Mouse (Mus musculus) CH12.LX (cell line): ENCODE measurements around the gene Ppp1r16b. TPM values are rescaled to one million over a fixed set of nuclear protein-coding genes. Genes with fewer than 3 reads are reported as not detected.

Experiments
- DNase-seq: peaks from one replicate; pipeline ENCODE4 v3.0.0-alpha.2; 2013; ENCODE audit errors: extremely low read depth
- H3K27ac ChIP-seq: 2 replicates; pipeline ENCODE4 v1.5.1; 2012; ENCODE audit warnings: low read depth, mild to moderate bottlenecking, control low read depth, moderate library complexity; ENCODE audit not compliant: insufficient read depth
- H3K27me3 ChIP-seq: replicated peaks from 2 replicates; pipeline ENCODE3; 2012; ENCODE audit warnings: inconsistent platforms
- H3K36me3 ChIP-seq, 2 experiments: replicated peaks in 1 of 2; 2 replicates each; pipeline versions ENCODE3 to v1.6.1; 2012; ENCODE audit warnings: inconsistent platforms in 1 of 2, low read length in 1 of 2, mild to moderate bottlenecking in 1 of 2, mixed read lengths in 1 of 2, moderate library complexity in 1 of 2; ENCODE audit not compliant: control insufficient read depth in 1 of 2, insufficient read depth in 1 of 2
- H3K4me1 ChIP-seq, 2 experiments: 2 replicates each; pipeline ENCODE4 v1.6.1; 2012; ENCODE audit warnings: inconsistent platforms in 1 of 2, moderate library complexity in 1 of 2; ENCODE audit not compliant: insufficient read depth in 2 of 2, control insufficient read depth in 1 of 2
- H3K4me2 ChIP-seq: 2 replicates; pipeline ENCODE4 v1.6.1; 2012; ENCODE audit warnings: low read depth, mild to moderate bottlenecking, control low read depth; ENCODE audit not compliant: poor library complexity, insufficient read depth, severe bottlenecking
- H3K4me3 ChIP-seq, 3 experiments: fragments of 150-350 bp in 1 of 3; sonication (generic) in 1 of 3; replicated peaks in 1 of 3; 2 replicates each; pipeline versions ENCODE3 to v1.5.1; 2011 to 2012; ENCODE audit warnings: low read depth in 2 of 3, low read length in 2 of 3, mild to moderate bottlenecking in 2 of 3, moderate library complexity in 2 of 3, control low read depth in 1 of 3, improper control_type of control experiment in 1 of 3, inconsistent platforms in 1 of 3, mixed read lengths in 1 of 3; ENCODE audit not compliant: poor library complexity in 1 of 3
- H3K79me2 ChIP-seq: replicated peaks from 2 replicates; pipeline ENCODE4 v1.6.1; 2012; ENCODE audit warnings: mild to moderate bottlenecking, moderate library complexity; ENCODE audit not compliant: control insufficient read depth, poor library complexity, insufficient read depth, severe bottlenecking; ENCODE audit errors: extremely low read depth
- H3K9ac ChIP-seq: 2 replicates; pipeline ENCODE4 v1.6.1; 2012; ENCODE audit warnings: low read depth, mild to moderate bottlenecking, control low read depth, moderate library complexity; ENCODE audit not compliant: insufficient read depth
- H3K9me3 ChIP-seq: replicated peaks from 2 replicates; pipeline ENCODE3; 2012; ENCODE audit warnings: low read length, inconsistent platforms, mixed read lengths
- BHLHE40 ChIP-seq: IDR thresholded peaks from 2 replicates; pipeline ENCODE4 v1.6.1; 2011; ENCODE audit warnings: mild to moderate bottlenecking, low read depth, low read length, improper control_type of control experiment
- CTCF ChIP-seq, 2 experiments: IDR thresholded peaks in 1 of 2; conservative IDR thresholded peaks in 1 of 2; 2 replicates each; pipeline ENCODE4 v1.5.1; 2011 to 2012; ENCODE audit warnings: low read depth in 2 of 2, low read length in 2 of 2, improper control_type of control experiment in 1 of 2, inconsistent platforms in 1 of 2, mild to moderate bottlenecking in 1 of 2, moderate library complexity in 1 of 2
- GABPA ChIP-seq: IDR thresholded peaks from 2 replicates; pipeline ENCODE4 v1.6.1; 2012; ENCODE audit warnings: low read depth, low read length, improper control_type of control experiment, inconsistent platforms; ENCODE audit not compliant: insufficient replicate concordance
- IRF4 ChIP-seq: IDR thresholded peaks from 2 replicates; pipeline ENCODE4 v1.6.1; 2014; ENCODE audit warnings: low read depth, mild to moderate bottlenecking, inconsistent platforms, low read length, improper control_type of control experiment
- JUND ChIP-seq: conservative IDR thresholded peaks from 2 replicates; pipeline ENCODE4 v1.6.1; 2011; ENCODE audit warnings: low read depth, low read length, improper control_type of control experiment
- KAT2A ChIP-seq: IDR thresholded peaks from 2 replicates; pipeline ENCODE4 v1.6.1; 2012; ENCODE audit warnings: low read length, improper control_type of control experiment, inconsistent platforms; ENCODE audit not compliant: insufficient replicate concordance
- MAZ ChIP-seq: IDR thresholded peaks from 2 replicates; pipeline ENCODE4 v1.6.1; 2012; ENCODE audit warnings: low read depth, mild to moderate bottlenecking, inconsistent platforms, low read length, improper control_type of control experiment, moderate library complexity
- MYC ChIP-seq: IDR thresholded peaks from 2 replicates; pipeline ENCODE4 v1.6.1; 2011; ENCODE audit warnings: low read depth, mild to moderate bottlenecking, improper control_type of control experiment, low read length
- NRF1 ChIP-seq: IDR thresholded peaks from 2 replicates; pipeline ENCODE4 v1.6.1; 2014; ENCODE audit warnings: low read depth, mild to moderate bottlenecking, inconsistent platforms, low read length, improper control_type of control experiment, moderate library complexity
- POLR2A ChIP-seq: IDR thresholded peaks from 2 replicates; pipeline ENCODE4 v1.6.1; 2011; ENCODE audit warnings: low read depth, mild to moderate bottlenecking, improper control_type of control experiment, low read length
- POLR2AphosphoS2 ChIP-seq: IDR thresholded peaks from 2 replicates; pipeline ENCODE4 v1.6.1; 2011; ENCODE audit warnings: low read depth, low read length, improper control_type of control experiment
- RAD21 ChIP-seq: IDR thresholded peaks from 2 replicates; pipeline ENCODE4 v1.6.1; 2011; ENCODE audit warnings: low read depth, mild to moderate bottlenecking, low read length, improper control_type of control experiment, moderate library complexity
- SMC3 ChIP-seq: IDR thresholded peaks from 2 replicates; pipeline ENCODE4 v1.6.1; 2011; ENCODE audit warnings: low read depth, low read length, improper control_type of control experiment
- USF1 ChIP-seq: IDR thresholded peaks from 2 replicates; pipeline ENCODE4 v1.6.1; 2014; ENCODE audit warnings: low read depth, mild to moderate bottlenecking, inconsistent platforms, low read length, improper control_type of control experiment
- USF2 ChIP-seq: conservative IDR thresholded peaks from 2 replicates; pipeline ENCODE4 v1.6.1; 2011; ENCODE audit warnings: low read depth, low read length, improper control_type of control experiment
- ZC3H11A ChIP-seq: IDR thresholded peaks from 2 replicates; pipeline ENCODE4 v1.6.1; 2012; ENCODE audit warnings: low read depth, mild to moderate bottlenecking, inconsistent platforms, low read length, improper control_type of control experiment
- dilution Hi-C: fragments of 300-500 bp; cut with MboI; formaldehyde crosslinking; loops from 2 replicates; pipeline ENCODE4 v1.14.3; 2020; ENCODE audit warnings: low sequenced_read_pairs; ENCODE audit not compliant: extremely low pct_unique_long_range_greater_than_20kb, extremely low pct_ligation_motif_present
- in situ Hi-C: fragments of 300-500 bp; cut with MboI; formaldehyde crosslinking; loops from 3 replicates; pipeline ENCODE4 v1.14.3; 2019; ENCODE audit warnings: low sequenced_read_pairs, low pct_ligation_motif_present, low pct_unique_long_range_greater_than_20kb, mixed read lengths
- polyA plus RNA-seq: library from polyadenylated mRNA; unstranded; fragments of >175 nt; gene quantifications from 2 replicates; pipeline ENCODE4 v1.2.1, GENCODE M21; 2012; ENCODE audit warnings: low read depth; ENCODE audit not compliant: insufficient read length
- total RNA-seq, 2 experiments: library from RNA; depleted of rRNA; stranded (reverse); fragments of 300-350 nt in 1 of 2; fragments of >200 nt in 1 of 2; gene quantifications; 2 replicates each; pipeline ENCODE4 v1.2.3; 2012 to 2014

Gene Ppp1r16b
- total and polyA plus RNA-seq, 3 experiments, result 37.7 to 55.7 (median 52.0) TPM

GRCm38 (mm10) chr2:158629414-158629813 is 35.8 kb upstream of the Ppp1r16b start:
- no peaks in the 10 kb centered on the region for H3K9me3 ChIP-seq
- no peak overlapping the region for H3K27ac ChIP-seq
- in situ Hi-C loops (loop anchor here (5.0 to 25.0 kb wide), 3 partner anchors 82 to 267 kb away; no protein-coding TSS in a partner anchor), dilution Hi-C loops (no loop called here)
- H3K4me2 ChIP-seq, result no peak overlapping the region
- peaks cover 18% of the 10 kb centered on the region for H3K79me2 ChIP-seq
- no peak overlapping the region for H3K4me3 ChIP-seq
- peaks cover 4 to 16% of the 10 kb centered on the region in 2 experiments for H3K4me1 ChIP-seq
- DNase-seq, result no peak
- no peak overlapping the region for H3K9ac ChIP-seq
- H3K27me3 ChIP-seq, result no peaks in the 10 kb centered on the region
- H3K36me3 ChIP-seq, result peaks cover 59 to 79% of the 10 kb centered on the region in 2 experiments
- TF ChIP-seq MYC (0 out of 2 replicates have a peak, but pooled peaks have one; percentile 29), KAT2A (no peak), CTCF (conservative IDR thresholded peaks at IDR 0.05 in 1 of 2, IDR thresholded peaks at IDR 0.05 in 1 of 2; ENCODE audit: low read depth in 2 of 2, low read length in 2 of 2) (peak; percentile 11 to 69; a peak in 2 of 4 replicates), RAD21 (peak; percentile 42), GABPA (no peak), USF2 (no peak), MAZ (no peak), BHLHE40 (no peak), ZC3H11A (no peak), JUND (0 out of 2 replicates have a peak, but pooled peaks have one; percentile 14), IRF4 (0 out of 2 replicates have a peak, but pooled peaks have one; percentile 11), SMC3 (peak; percentile 48), POLR2A (no peak)
- TF ChIP-seq, all 38 proteins: peak for 6

GRCm38 (mm10) chr2:158631873-158632272 is 33.3 kb upstream of the Ppp1r16b start:
- dilution Hi-C loops, result no loop called here
- in situ Hi-C loops, result loop anchor here (25.0 kb wide), 2 partner anchors 230 to 270 kb away; no protein-coding TSS in a partner anchor
- TF ChIP-seq POLR2AphosphoS2, result no peak
- TF ChIP-seq NRF1, result no peak
- no peak for TF ChIP-seq USF1
- TF ChIP-seq, all 38 proteins: peak for 0

More at GRCm38 (mm10) chr2:158631873-158632272, 33.3 kb upstream of the Ppp1r16b start:
- peaks cover under 1% of the 10 kb centered on the region; the same call in 1 of the 2 replicates for H3K79me2 ChIP-seq
- DNase-seq, result no peak
- no peak overlapping the region for H3K4me3 ChIP-seq
- H3K9me3 ChIP-seq, result no peaks in the 10 kb centered on the region
- peaks cover 0 to 5% of the 10 kb centered on the region in 2 experiments; a peak in 1 of 4 replicates for H3K4me1 ChIP-seq
- H3K36me3 ChIP-seq, result peaks cover 82 to 96% of the 10 kb centered on the region in 2 experiments
- H3K27me3 ChIP-seq, result no peaks in the 10 kb centered on the region
- no peak overlapping the region for H3K4me2 ChIP-seq
- H3K9ac ChIP-seq, result no peak overlapping the region
- no peak overlapping the region for H3K27ac ChIP-seq
